Mouse (Mus musculus) forebrain, embryonic 16.5 days (tissue): ENCODE data around the gene Tbc1d19. TPM values are rescaled to one million over a fixed set of nuclear protein-coding genes. Genes with fewer than 3 reads are reported as not detected.
A peak's percentile ranks its signal among the peaks of the same experiment; 100 is the strongest.

Source experiments
- ATAC-seq: fragments of 200-750 bp; cut with Nextera tagmentation; 2 replicates; pipeline ENCODE4 v1.8.0; 2017; ENCODE audit warnings: mild to moderate bottlenecking, moderate library complexity
- H3K27ac ChIP-seq: fragments of 300-500 bp; sonication (generic); 2 replicates; pipeline ENCODE4 v1.5.1; 2014; ENCODE audit warnings: low read length, control low read depth
- H3K27me3 ChIP-seq: fragments of 300-500 bp; sonication (generic); replicated peaks from 2 replicates; pipeline ENCODE4 v1.6.1; 2014; ENCODE audit warnings: low read length; ENCODE audit not compliant: control insufficient read depth, insufficient read depth
- H3K36me3 ChIP-seq: fragments of 300-500 bp; sonication (generic); 2 replicates; pipeline ENCODE4 v1.6.1; 2014; ENCODE audit not compliant: control insufficient read depth, insufficient read depth
- H3K4me1 ChIP-seq: fragments of 300-500 bp; sonication (generic); replicated peaks from 2 replicates; pipeline ENCODE4 v1.6.1; 2014; ENCODE audit warnings: low read length; ENCODE audit not compliant: control insufficient read depth, insufficient read depth
- H3K4me2 ChIP-seq: fragments of 300-500 bp; sonication (generic); 2 replicates; pipeline ENCODE4 v1.6.1; 2014; ENCODE audit warnings: mild to moderate bottlenecking, low read length, control low read depth
- H3K4me3 ChIP-seq: fragments of 300-500 bp; sonication (generic); replicated peaks from 2 replicates; pipeline ENCODE4 v1.5.1; 2014; ENCODE audit warnings: mild to moderate bottlenecking, low read length, control low read depth
- H3K9ac ChIP-seq: fragments of 300-500 bp; sonication (generic); replicated peaks from 2 replicates; pipeline ENCODE4 v1.6.1; 2014; ENCODE audit warnings: low read depth, low read length, control low read depth
- H3K9me3 ChIP-seq: fragments of 300-500 bp; sonication (generic); 2 replicates; pipeline ENCODE4 v1.6.1; 2016; ENCODE audit warnings: low read length; ENCODE audit not compliant: control insufficient read depth
- WGBS: fragments of 180-500 bp; shearing (Covaris S2); extraction: QIAGEN DNeasy Blood & Tissue Kit; methylation state at CpG from one replicate; pipeline ENCODE4 v1.1.7; 2014; 5-methylcytosine and 5-hydroxymethylcytosine counted together
- polyA plus RNA-seq: library from polyadenylated mRNA; unstranded; fragments of >200 nt; fragmentation: Nextera tagmentation; extraction: Ambion mirVana; gene quantifications from 2 replicates; pipeline ENCODE4 v1.2.1, GENCODE M21; 2015

Tbc1d19 gene
- polyA plus RNA-seq = 76.6 and 76.7 TPM in 2 replicates

DNA sequence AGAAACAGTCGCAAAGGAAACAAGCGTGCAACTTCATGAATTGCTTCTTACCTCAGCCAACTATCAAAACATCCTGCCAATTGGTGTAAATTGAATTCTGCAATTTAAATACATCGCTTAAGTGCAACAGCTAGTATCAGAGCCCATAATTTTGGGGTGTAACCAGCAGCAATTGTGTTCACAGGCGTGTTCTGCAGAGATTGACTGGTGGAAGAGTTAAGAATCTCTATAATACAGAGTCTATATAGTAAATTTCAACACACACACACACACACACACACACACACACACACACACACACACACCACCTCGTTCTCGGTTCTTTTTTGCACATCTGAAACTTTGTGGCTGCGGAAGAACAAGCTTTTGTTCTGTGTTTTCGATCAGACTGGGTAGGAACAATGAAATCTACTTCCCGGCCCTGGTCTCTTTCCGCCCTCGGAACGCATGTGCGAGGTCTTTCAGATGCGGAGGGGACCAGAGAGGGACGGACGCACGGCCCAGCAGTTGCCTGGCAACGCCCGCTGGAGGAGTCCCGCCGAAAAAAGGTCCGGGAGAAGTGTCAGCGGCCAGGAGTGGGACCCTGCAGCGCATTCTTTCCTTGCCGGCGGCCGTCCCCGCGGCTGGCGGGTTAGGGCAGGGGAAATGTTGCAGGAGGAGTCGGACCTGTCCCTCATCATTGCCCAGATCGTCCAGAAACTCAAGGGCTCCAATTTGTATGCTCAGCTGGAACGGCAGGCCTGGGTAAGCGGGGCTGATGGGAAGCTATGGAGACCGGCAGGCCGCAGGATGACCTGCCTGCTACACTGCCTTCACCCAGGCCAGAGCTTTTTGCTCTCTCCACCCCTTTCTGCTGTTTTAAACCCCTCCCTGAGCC is at the start of gene Tbc1d19:
Gene Tbc1d19 (plus strand): TSS at position 492 of the 877 bp plus-strand sequence.
- Histone ChIP-seq H3K4me2 (peak within 1 kb of the TSS; percentile 68), H3K9ac (peak within 1 kb of the TSS; percentile 88), H3K4me3 (peak within 1 kb of the TSS; percentile 95), H3K4me1 (peaks cover 14% of the 10 kb centered on the region), H3K36me3 (no peaks in the 10 kb centered on the region), H3K9me3 (no peaks in the 10 kb centered on the region), H3K27me3 (no peaks in the 10 kb centered on the region), H3K27ac (peak within 1 kb of the TSS; percentile 66)
- WGBS = 5% methylated on average over 36 of the region's 36 CpGs
- peak; percentile 100 for ATAC-seq

DNA sequence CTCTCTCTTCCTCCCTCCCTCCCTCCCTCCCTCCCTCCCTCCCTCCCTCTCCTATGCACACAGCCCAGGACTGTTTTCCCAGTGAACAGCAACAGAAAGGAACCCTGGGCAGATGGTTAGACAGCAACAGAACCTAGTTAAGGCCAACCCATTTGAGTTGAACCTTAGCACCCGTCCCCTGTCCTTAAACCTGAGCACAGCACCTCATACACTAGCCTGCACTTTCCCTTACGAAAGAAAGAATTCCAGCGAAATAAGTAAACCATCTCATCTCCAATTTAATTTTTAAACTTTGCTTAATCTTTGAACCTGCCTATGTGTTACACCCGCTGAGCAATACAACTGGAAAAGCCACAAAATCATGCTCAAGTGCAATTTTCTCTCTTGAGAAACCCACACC is 49.5 kb upstream of the Tbc1d19 start:
- no peak overlapping the region for H3K4me2 ChIP-seq
- H3K9ac ChIP-seq = no peak overlapping the region
- H3K36me3 ChIP-seq = no peaks in the 10 kb centered on the region
- WGBS = 80% methylated on average over 4 of the region's 4 CpGs
- H3K9me3 ChIP-seq = no peaks in the 10 kb centered on the region
- H3K4me3 ChIP-seq = no peak overlapping the region
- no peak overlapping the region for H3K27ac ChIP-seq
- no peak for ATAC-seq
- H3K27me3 ChIP-seq = no peaks in the 10 kb centered on the region
- H3K4me1 ChIP-seq = no peaks in the 10 kb centered on the region

DNA sequence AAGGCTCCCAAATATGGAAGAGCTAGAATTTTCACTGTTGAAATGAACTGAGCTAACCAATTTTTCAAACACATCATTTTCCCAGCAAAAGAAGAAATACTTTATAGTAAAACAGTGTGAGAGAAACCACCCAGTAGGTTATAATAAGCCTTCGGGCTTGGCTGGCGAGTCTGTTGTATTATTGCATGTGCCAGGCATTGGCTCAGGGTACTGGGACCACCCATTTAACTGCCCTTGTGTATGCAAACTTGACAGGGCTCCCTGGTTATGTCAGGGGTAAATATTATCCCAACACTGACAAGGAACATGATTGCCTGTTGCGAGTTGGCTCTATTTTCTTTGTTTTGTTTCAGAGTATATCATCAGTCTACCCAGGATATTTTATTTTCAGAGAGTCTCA is 48.5 kb upstream of the Tbc1d19 start:
- H3K9me3 ChIP-seq = no peaks in the 10 kb centered on the region
- ATAC-seq = peak; percentile 45; the same call in 1 of the 2 replicates

DNA sequence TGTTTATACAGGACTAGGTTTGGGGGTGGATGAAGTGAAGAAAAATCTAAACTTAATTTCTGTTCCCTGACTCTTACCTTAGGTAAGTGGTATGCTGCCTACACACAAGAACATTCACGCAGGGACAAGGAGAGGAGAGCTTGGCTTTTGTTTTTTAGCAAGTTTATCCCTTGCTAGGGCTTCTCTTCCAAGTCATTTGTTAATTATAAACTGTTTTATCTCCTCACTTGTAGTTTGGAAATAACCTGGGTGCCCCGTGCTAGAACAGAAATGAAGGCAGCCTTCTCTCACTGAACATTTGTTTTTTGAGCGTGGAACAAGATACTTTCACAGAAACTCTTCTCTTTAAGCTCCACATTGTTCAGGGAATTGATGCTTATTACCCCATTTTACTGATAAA is 48.1 kb upstream of the Tbc1d19 start:
- Histone ChIP-seq H3K4me3 (no peak overlapping the region), H3K9me3 (no peaks in the 10 kb centered on the region), H3K36me3 (no peaks in the 10 kb centered on the region), H3K4me2 (no peak overlapping the region), H3K27me3 (no peaks in the 10 kb centered on the region), H3K27ac (no peak overlapping the region), H3K4me1 (no peaks in the 10 kb centered on the region), H3K9ac (no peak overlapping the region)
- no peak for ATAC-seq
- WGBS = 77% methylated on average over 3 of the region's 3 CpGs

More for the DNA sequence above, 48.5 kb upstream of the Tbc1d19 start:
- Histone ChIP-seq H3K36me3 (no peaks in the 10 kb centered on the region), H3K27me3 (no peaks in the 10 kb centered on the region), H3K4me3 (no peak overlapping the region), H3K4me1 (no peaks in the 10 kb centered on the region), H3K9ac (no peak overlapping the region), H3K27ac (no peak overlapping the region), H3K4me2 (no peak overlapping the region)
- 77% methylated on average over 3 of the region's 3 CpGs for WGBS

DNA sequence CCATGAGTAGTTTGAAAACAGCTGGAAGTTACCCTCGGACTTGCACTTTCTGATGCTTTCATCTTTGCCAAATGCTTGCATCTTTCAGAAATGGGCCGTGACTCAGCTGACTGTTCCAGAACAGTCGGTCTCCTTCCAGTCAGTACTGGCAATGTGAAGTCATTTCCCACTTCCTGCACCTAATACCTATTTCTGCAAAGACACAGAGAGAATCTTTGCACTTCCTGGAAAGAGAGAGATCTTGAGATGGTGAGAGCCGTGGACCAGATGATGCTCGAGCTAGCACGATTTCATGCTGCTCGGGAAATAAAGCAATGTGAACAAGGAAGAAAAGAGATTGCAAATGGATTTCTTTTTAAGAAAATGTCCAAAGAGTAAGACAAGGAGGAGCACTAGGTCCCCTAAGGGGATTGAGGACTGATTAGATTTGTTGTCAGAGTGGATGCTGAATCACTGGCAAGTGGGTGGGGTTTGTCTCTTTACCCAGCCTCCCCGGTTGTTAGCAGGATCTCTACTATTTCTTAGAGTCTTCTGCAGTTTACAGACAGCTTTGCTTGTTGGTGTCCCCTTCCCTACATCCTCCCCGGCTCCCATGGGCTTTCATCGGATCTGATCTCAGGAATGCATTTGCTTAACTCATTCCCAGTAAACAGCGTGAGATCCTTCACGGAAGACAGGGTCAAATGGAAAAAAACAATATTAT is 24.4 kb upstream of the Tbc1d19 start:
- H3K9me3 ChIP-seq = no peaks in the 10 kb centered on the region
- no peaks in the 10 kb centered on the region for H3K36me3 ChIP-seq
- no peaks in the 10 kb centered on the region for H3K4me1 ChIP-seq
- no peak overlapping the region for H3K4me3 ChIP-seq
- ATAC-seq = no peak
- no peak overlapping the region for H3K4me2 ChIP-seq
- H3K9ac ChIP-seq = no peak overlapping the region
- WGBS = 72% methylated on average over 12 of the region's 12 CpGs
- no peak overlapping the region for H3K27ac ChIP-seq
- H3K27me3 ChIP-seq = no peaks in the 10 kb centered on the region

DNA sequence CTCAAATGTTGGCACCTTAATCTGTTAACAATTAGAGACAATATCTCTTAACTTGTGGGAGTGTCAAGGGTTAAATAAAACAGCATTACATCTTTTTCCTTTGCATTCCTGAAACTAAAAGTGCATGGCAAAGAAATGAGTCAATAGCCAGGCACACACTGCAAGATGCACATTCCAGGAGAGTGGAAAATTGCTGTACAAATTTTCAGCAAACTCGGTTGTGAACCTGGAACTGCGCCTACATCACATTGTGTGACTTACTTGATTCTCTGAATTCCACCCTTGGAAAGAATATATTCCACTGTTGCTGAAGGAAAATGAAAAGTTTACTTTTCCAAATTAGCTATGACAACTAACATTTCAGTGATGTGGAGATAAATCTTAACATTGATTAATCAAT is 8.0 kb upstream of the Tbc1d19 start:
- no peak overlapping the region for H3K4me3 ChIP-seq
- H3K9ac ChIP-seq = no peak overlapping the region
- no peak for ATAC-seq
- no peaks in the 10 kb centered on the region for H3K4me1 ChIP-seq
- 78% methylated on average over 2 of the region's 2 CpGs for WGBS
- H3K9me3 ChIP-seq = no peaks in the 10 kb centered on the region
- H3K27me3 ChIP-seq = no peaks in the 10 kb centered on the region
- H3K4me2 ChIP-seq = no peak overlapping the region
- H3K36me3 ChIP-seq = no peaks in the 10 kb centered on the region
- no peak overlapping the region for H3K27ac ChIP-seq

DNA sequence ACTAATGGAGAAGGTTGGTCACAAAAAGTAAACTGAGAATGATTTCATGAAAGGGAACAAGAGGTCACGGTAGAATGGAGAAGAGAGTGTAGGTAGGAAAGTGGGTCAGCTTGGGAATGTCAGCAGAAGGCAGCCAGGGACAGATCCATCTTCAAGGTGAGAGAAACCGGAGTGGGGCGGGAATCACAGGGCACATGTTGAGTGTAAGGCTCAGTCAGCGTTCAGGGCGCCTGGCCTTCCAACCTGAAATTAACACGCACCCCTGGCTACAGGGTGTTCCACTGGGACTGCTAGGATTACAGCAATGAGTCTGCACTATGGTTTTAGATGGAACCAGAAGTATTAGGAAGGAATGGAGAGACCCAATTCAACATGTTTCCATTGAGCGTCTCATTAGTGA is 10.3 kb downstream of the Tbc1d19 start:
- Histone ChIP-seq H3K9me3 (no peaks in the 10 kb centered on the region), H3K27me3 (no peaks in the 10 kb centered on the region), H3K4me2 (no peak overlapping the region), H3K9ac (no peak overlapping the region), H3K27ac (no peak overlapping the region), H3K4me3 (no peak overlapping the region), H3K36me3 (no peaks in the 10 kb centered on the region), H3K4me1 (no peaks in the 10 kb centered on the region)
- 95% methylated on average over 7 of the region's 7 CpGs for WGBS
- no peak for ATAC-seq

DNA sequence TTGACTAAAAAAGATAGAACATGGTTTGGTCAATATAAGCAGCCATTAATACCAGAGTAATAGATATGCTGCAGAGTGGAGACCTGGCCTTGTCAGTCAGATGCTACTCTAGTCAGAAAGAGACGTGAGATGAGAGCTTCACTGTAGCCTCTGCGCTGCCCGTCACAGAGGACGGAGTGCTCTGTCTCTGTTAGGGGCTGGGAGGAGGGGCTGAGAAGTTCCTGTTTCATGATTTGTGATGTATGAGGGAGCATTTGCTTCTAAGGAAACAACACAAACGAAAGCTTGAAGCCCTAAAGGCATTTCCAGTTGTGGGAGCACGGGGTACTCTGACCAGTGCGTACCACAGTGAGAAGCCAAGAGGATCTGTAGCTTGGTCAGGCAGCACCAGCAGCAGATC is 16.5 kb downstream of the Tbc1d19 start:
- H3K27ac ChIP-seq = no peak overlapping the region
- no peaks in the 10 kb centered on the region for H3K27me3 ChIP-seq
- ATAC-seq = no peak
- no peaks in the 10 kb centered on the region for H3K9me3 ChIP-seq
- H3K4me1 ChIP-seq = no peaks in the 10 kb centered on the region
- no peak overlapping the region for H3K4me3 ChIP-seq
- WGBS = 80% methylated on average over 7 of the region's 7 CpGs
- no peak overlapping the region for H3K9ac ChIP-seq
- H3K4me2 ChIP-seq = no peak overlapping the region
- peaks cover 6% of the 10 kb centered on the region for H3K36me3 ChIP-seq

DNA sequence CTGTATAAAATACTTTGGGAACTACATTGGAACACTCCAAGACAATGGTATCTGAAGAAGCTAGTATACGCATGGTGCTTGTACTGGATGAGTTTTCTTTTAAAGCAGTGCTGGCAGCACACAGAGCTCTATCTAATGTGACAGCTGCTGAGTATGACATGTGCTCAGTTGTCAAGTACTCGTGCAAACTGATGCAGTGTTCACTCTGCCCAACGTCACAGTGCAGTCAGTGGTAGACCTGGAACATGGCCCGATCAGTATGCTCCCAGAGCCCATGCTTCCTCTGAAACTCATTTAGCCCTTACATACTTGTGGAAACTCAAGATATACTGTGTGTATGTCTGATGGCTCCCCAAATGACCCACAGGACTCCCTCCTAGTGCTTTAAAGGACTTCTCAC is 25.1 kb downstream of the Tbc1d19 start:
- Histone ChIP-seq H3K9me3 (no peaks in the 10 kb centered on the region), H3K36me3 (peaks cover 12% of the 10 kb centered on the region), H3K4me2 (no peak overlapping the region), H3K4me1 (no peaks in the 10 kb centered on the region), H3K4me3 (no peak overlapping the region), H3K27ac (no peak overlapping the region), H3K27me3 (no peaks in the 10 kb centered on the region), H3K9ac (no peak overlapping the region)
- WGBS = 80% methylated on average over 4 of the region's 4 CpGs
- no peak for ATAC-seq
